Mouse (Mus musculus) spleen, postnatal 14 days (tissue): ENCODE data around the gene Bzw2.

ENCODE experiments used
- DNase-seq, 2 experiments: peaks; one replicate each; pipeline ENCODE4 v3.0.0; 2021 to 2022; ENCODE audit warnings: low spot score in 2 of 2

Gene Bzw2

GRCm38 (mm10) chr12:36135409-36135808 lies 22.5 kb downstream of the Bzw2 start:
- no peak for DNase-seq

DNA sequence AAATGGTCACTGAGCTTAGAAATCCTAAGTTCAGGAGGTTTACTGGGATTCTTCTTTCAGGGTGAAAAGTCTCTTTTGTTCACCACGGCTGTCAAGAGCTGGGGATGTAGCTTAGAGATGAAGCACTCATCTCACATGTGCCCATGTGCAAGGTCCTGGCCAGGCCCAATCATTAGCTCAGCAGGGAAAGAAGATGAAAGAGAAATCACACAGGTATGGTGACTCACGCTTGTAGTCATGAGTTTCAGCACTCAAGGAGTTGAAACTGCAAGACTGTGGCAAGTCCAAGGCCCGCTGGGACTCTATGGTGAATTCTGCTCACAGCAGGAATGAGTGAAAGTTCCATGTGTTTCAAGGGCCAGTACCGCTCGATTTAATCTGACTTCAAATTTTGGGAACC lies 23.8 kb downstream of the Bzw2 start:
- no peak for DNase-seq

DNA sequence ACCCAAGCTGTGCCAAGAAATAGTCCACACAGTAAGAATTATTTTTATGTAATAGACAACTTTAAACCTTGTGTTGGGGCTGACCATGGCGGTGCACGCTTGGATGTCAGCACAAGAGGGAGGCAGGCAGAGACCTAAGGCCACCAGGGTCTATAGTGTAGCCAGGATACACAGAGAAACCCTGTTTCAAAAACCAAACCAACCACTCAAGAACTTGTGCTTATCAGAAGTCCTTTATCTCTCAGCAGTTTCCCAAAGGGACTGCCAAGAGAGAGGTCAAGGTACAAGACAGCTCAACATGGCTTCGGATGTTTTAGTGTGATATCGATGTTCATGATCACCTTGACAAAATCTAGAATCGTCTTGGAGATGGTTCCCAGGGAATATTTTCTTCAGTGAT lies 24.3 kb downstream of the Bzw2 start:
- no peak for DNase-seq

- no peak for DNase-seq
These were observed 25.2 kb downstream of the Bzw2 start for GRCm38 (mm10) chr12:36132668-36133067.

GRCm38 (mm10) chr12:36132254-36132653 lies 25.6 kb downstream of the Bzw2 start:
- DNase-seq, result no peak

- no peak for DNase-seq
These were observed 28.1 kb downstream of the Bzw2 start for GRCm38 (mm10) chr12:36129826-36130225.

DNA sequence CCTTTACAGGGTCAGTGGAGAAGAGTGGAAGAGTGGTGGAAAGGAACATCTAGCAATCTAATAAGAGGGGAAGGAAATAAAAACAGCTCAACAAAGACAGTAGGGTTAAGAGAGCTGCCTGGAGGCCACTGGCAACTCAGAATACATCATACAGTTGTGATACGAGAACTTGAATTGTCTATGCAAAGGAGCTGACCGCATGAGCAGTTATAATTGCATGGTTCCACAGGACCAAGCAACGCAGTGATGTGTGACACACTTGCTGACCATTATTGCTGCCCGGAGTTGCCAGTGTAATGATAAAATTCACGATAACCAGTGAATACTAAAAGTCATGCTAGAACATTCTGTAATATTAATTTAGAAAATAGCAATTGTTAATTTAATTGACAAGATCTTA lies 31.8 kb downstream of the Bzw2 start:
- DNase-seq, result no peak

- DNase-seq, result no peak
These were observed 38.6 kb downstream of the Bzw2 start for GRCm38 (mm10) chr12:36119244-36119643.

DNA sequence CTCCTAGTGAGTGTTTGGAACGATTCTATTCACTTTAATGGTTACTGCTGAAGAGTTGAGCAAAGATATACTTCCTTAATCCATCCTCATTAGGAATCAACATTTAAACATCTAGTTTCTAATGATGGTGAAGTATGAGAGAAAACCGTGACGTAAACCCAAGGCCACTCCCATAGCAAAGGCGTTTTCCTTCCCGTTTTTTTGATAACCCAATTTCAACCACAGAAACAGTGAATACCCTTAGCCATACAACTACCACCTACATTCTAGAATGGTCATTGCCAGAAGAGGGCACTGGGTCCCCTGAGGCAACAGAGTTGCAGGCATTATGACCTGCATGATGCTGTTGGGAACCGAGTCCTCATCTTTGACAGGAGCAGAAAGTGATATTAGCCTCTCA lies 40.7 kb downstream of the Bzw2 start:
- DNase-seq, result no peak

GRCm38 (mm10) chr12:36112081-36112480 lies 45.8 kb downstream of the Bzw2 start:
- DNase-seq, result no peak

- no peak for DNase-seq
These were observed 46.8 kb downstream of the Bzw2 start for GRCm38 (mm10) chr12:36111110-36111509.

GRCm38 (mm10) chr12:36110457-36110856 lies 47.4 kb downstream of the Bzw2 start:
- DNase-seq, result no peak

DNA sequence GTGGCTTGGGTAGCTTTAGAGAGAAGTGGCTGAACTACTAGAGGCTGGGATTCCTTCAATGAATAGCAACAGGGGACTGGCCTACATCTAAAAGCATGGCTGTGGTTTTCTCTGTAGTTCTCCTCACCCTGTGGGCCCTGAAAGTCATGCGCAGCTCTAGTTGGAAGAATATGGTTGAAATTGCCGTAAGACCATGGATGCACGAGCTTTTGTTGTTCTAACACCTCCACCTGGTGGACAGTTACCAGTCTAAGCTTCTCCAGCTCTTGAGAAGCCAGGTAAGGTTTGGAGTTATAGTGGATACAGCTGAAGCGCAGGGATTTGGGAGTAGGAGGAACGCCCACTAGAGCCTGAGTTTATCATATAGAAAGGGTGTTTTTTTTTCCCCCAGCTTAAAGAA lies 49.4 kb downstream of the Bzw2 start:
- DNase-seq, result no peak

GRCm38 (mm10) chr12:36103592-36103910 lies 54.3 kb downstream of the Bzw2 start:
- DNase-seq, result no peak

- no peak for DNase-seq
These were observed 54.9 kb downstream of the Bzw2 start for GRCm38 (mm10) chr12:36102733-36103591.

DNA sequence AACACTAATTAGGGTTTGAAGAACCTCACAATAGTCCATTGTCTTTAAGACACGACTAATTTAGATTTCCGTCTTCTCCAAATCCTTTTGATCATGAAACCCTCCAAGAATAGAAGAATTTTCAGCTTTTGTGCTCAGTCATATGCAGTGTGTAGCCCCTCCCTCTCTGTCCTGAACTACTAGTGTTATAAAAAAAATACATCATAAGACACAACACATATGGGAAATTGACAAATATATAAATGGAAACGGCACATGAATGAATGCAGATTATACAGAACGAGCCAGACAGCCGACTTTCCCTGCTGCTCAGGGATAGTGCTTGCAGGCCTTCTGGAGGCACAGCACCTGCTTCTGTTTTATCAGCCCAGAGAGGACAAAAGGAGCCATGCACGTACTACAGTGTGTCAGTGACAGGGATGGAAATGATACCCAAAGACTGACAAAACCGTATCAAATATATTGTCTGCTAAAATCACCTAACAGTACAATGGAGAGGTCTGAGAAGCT lies 62.5 kb downstream of the Bzw2 start:
- DNase-seq, result no peak

- DNase-seq, result no peak
These were observed 64.7 kb downstream of the Bzw2 start for GRCm38 (mm10) chr12:36093081-36093670.

DNA sequence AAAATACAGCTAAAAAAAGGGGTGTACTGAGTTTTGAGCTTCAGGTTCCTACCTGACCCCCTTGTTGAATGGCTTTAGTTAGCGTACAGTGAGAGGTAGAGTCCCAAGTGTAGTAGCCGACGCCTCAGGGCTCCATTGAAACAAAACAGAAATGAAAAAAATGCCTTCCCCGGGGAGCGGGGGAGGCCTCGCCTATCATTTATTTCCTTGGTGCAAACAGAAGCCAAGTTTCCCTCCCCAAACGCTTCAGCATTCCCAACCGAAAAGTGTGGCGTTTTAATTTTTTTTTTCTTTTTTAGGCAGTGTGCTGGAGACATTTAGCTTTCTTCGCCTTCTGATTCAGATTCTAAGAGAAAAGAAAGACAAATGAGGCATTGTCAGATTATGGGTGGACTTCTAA lies 65.9 kb downstream of the Bzw2 start:
- no peak for DNase-seq

- DNase-seq, result no peak
These were observed 68.7 kb downstream of the Bzw2 start for GRCm38 (mm10) chr12:36089221-36089620.

DNA sequence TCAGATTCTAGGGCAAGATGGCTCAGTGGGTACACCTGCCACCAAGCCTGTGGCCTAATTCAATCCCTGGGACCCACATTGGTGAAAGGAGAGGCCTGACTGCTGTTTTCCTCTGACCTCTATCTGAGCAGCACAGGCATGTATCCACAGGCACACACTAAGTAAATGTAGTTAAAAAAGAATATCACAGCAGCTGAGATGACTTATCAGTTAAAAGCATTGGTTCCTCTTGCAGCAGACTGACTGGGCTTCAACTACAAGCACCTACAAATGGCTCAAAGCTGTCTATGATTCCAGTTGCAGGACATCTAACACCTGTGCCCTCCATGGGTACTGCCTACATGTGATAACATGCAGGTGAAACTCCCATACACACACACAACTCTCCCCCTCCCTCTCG lies 69.1 kb downstream of the Bzw2 start:
- DNase-seq, result no peak

DNA sequence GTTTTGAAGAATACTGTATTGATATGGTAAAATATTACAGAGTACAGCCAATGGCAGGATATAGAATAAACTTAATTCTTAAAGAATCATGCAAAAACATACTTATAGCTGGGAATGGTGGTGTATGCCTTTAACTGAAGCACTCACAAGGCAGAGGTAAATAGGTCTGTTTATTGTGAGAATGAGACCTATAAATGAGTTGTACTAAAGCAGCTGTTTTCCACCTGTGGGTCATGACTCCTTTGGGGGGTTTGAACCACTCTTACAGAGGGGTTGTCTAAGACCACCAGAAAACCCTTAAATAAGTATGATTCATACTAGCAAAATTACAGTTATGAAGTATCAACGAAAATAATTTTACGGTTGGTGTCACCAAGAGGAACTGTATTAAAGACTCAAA lies 72.5 kb downstream of the Bzw2 start:
- no peak for DNase-seq

DNA sequence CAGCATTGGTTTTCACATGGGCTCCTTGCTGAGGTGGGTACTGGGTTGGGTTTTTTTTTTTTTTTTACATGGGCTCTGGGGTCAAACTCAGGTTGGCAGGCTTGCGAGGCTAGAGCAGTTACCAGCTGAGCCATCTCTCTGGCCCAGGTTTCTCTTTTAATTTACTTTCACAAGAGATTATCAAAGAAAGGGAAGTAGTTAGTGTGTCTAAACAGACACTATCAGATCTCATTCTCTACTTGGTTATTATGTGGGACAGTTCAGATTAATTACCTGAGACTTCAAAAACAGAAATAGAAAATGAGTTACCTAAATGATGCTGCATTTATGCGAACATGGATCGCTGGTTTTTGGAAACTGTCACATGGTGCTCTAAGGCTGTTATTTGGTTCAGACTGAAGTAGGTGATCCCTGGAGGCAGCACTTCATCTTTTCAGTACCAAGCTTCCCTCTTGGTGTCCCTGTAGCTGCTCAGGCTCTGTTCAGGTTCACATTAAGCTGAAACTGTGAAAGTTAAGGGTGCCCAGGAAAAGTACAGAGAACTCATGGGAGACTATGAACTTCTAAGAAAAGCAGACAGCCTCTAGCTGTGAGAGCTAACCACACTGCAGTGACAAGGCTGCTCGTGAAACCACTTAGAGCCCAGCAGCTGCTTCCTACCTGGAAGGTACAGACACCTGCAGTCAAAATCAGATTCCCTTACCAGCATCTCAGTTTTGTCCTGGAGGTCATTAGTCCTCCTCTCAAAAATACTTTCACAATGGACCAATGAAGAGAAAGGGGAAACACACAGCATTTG lies 79.6 kb downstream of the Bzw2 start:
- DNase-seq, result no peak

DNA sequence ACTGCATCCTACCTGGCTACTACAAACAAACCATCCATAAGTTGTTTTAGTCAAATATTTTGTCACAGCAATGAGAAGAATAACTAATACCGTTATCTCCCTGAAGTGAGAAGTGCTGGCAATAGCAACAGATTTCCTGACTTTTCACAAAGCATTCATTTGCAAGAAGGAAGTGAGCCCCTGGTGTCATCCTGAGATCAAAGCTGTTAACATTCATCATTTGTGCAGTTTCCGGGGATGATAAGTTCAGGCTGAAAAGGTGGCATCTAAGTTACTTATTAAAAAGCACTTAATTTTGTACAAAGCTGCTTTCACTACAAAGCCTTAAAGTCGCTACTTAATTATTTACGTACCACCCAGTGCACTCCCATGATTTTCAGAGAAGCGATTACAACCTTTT lies 85.0 kb downstream of the Bzw2 start:
- no peak for DNase-seq
